Mouse (Mus musculus) olfactory bulb, adult 2 months (tissue): ENCODE data around the gene Trpm7.

Source experiments
- CTCF ChIP-seq: fragments of 200-500 bp; IDR thresholded peaks from 2 replicates; pipeline ENCODE4 v1.5.1; 2012; ENCODE audit warnings: low read depth, mild to moderate bottlenecking, low read length, moderate library complexity; ENCODE audit not compliant: insufficient read depth
- POLR2A ChIP-seq: fragments of 200-500 bp; IDR thresholded peaks from 2 replicates; pipeline ENCODE4 v1.6.1; 2012; ENCODE audit warnings: mild to moderate bottlenecking, low read depth, low read length, moderate library complexity; ENCODE audit not compliant: insufficient read depth

- TF ChIP-seq CTCF (no peak), POLR2A (no peak)
These were observed 60.2 kb downstream of the Trpm7 start for GRCm38 (mm10) chr2:126815822-126816221.
